Mouse (Mus musculus): ENCODE results near the gene Rreb1. TPM values are rescaled to one million over a fixed set of nuclear protein-coding genes. Genes with fewer than 3 reads are reported as not detected.
"Not testable (repeated sequence)": the region's sequence is repeated elsewhere in the genome, so short reads cannot be mapped to it uniquely, and the experiment has no call there.

The Rreb1 gene
- total and polyA plus RNA-seq, 2 experiments from 2014 or later, result 8.7 to 21.2 TPM

DNA sequence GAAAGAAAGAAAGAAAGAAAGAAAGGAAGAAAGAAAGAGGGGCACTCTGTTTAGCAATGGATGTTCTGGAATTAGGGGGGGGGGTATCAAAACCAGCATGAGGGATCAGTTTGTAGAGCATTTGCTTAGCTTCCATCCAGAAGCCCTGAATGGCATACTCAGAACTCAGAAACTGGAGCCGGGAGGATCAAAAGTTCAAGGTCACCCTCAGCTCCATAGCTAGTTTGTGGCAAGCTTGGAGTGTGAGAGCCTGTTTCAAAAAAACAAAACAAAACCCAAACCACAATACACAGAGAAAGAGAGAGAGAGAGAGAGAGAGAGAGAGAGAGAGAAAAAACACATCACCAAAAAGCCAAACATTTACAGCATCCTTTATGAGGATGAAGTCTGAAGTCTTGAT is 57.1 kb downstream of the Rreb1 start:
- ATAC-seq (ENCODE audit: insufficient read depth, low read depth), result no peak
- Histone ChIP-seq H3K9me3 (replicated peaks; ENCODE audit: control insufficient read depth, low read length) (no peaks in the 10 kb centered on the region), H3K36me3 (replicated peaks; ENCODE audit: control insufficient read depth, insufficient read depth, low read length) (peaks cover 6% of the 10 kb centered on the region; the same call in 1 of the 2 replicates), H3K4me2 (ENCODE audit: low read depth, low read length) (no peak overlapping the region), H3K9ac (replicated peaks; ENCODE audit: low read depth, low read length) (no peak overlapping the region), H3K27me3 (ENCODE audit: control insufficient read depth, insufficient read depth, low read length) (no peaks in the 10 kb centered on the region), H3K4me1 (ENCODE audit: control insufficient read depth, insufficient read depth) (peaks cover 36% of the 10 kb centered on the region), H3K27ac (ENCODE audit: low read depth) (no peak overlapping the region), H3K4me3 (ENCODE audit: low read depth, low read length) (no peak overlapping the region)
- DNase-seq (ENCODE audit: low spot score), result no peak
- WGBS, result 53% methylated on average over 1 of the region's 1 CpGs
- no peak for TF ChIP-seq CTCF (IDR thresholded peaks at IDR 0.05; ENCODE audit: low read depth)
- TF ChIP-seq EP300 (IDR thresholded peaks at IDR 0.05; ENCODE audit: low read depth), result no peak

GRCm38 (mm10) chr13:37835811-37836210 is 57.6 kb downstream of the Rreb1 start:
- H3K27ac ChIP-seq (ENCODE audit: low read depth); H3K4me2 ChIP-seq (ENCODE audit: low read depth, low read length); H3K27me3 ChIP-seq (ENCODE audit: control insufficient read depth, insufficient read depth, low read length); H3K36me3 ChIP-seq (replicated peaks; ENCODE audit: control insufficient read depth, insufficient read depth, low read length); H3K4me3 ChIP-seq (ENCODE audit: low read depth, low read length); H3K9ac ChIP-seq (replicated peaks; ENCODE audit: low read depth, low read length); DNase-seq (ENCODE audit: low spot score); ATAC-seq (ENCODE audit: insufficient read depth, low read depth); H3K9me3 ChIP-seq (replicated peaks; ENCODE audit: control insufficient read depth, low read length): not testable (repeated sequence)
- WGBS, result 90% methylated on average over 9 of the region's 9 CpGs
- H3K4me1 ChIP-seq (ENCODE audit: control insufficient read depth, insufficient read depth), result peaks cover 31% of the 10 kb centered on the region

GRCm38 (mm10) chr13:37837372-37837771 is 59.2 kb downstream of the Rreb1 start:
- Histone ChIP-seq H3K4me3 (ENCODE audit: low read depth, low read length) (no peak overlapping the region), H3K4me2 (ENCODE audit: low read depth, low read length) (no peak overlapping the region), H3K27me3 (ENCODE audit: control insufficient read depth, insufficient read depth, low read length) (no peaks in the 10 kb centered on the region), H3K27ac (ENCODE audit: low read depth) (no peak overlapping the region), H3K4me1 (ENCODE audit: control insufficient read depth, insufficient read depth) (peaks cover 16% of the 10 kb centered on the region; the same call in 1 of the 2 replicates), H3K9me3 (replicated peaks; ENCODE audit: control insufficient read depth, low read length) (no peaks in the 10 kb centered on the region), H3K9ac (replicated peaks; ENCODE audit: low read depth, low read length) (no peak overlapping the region), H3K36me3 (replicated peaks; ENCODE audit: control insufficient read depth, insufficient read depth, low read length) (peaks cover 6% of the 10 kb centered on the region; the same call in 1 of the 2 replicates)
- DNase-seq (ENCODE audit: low spot score) (no peak), ATAC-seq (ENCODE audit: insufficient read depth, low read depth) (no peak)
- TF ChIP-seq CTCF (IDR thresholded peaks at IDR 0.05; ENCODE audit: low read depth), result no peak
- TF ChIP-seq EP300 (IDR thresholded peaks at IDR 0.05; ENCODE audit: low read depth), result no peak
- 65% methylated on average over 3 of the region's 3 CpGs for WGBS

DNA sequence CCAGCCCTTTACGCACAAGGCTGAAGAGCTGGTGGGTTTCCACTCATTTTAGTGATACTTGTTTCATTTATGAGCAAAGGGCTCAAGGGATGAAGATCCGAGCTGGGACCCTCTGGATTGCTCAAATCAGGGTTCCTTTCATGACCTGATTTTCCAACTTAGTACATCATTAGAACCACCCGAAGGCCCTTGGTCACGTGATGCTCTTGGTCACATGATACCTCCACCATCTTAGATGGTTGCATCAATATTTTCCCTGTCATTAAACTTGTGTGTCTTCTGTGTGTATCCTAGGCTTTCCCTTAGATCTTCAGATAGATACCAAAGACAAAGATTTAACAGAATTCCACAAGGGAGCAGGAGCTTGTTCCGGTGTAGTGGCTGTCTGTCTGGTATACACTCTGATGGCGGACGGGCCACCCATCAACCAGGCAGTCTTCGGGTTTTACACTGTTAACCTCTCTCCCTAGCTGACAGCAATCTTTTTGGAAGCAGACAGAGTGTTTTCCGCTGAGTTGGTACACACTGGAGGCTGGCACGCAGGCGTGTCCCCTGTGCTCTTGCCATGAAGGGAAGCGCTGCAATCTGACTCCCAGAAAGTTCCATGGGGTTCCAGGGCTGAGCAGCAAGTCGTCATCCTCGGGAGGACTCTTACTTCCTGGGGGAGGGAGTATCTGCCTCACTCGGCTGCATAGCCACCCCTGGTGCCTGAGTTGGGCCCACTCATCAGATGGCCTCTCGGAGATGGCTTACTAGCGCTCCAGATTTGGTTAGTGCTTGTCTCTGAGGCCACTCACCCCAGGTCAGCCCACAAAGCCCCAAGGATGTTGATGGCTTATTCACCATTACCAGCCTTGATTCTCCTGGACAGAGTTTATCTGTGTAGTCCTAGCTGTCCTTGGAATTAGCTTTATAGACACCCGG is 60.3 kb downstream of the Rreb1 start:
- TF ChIP-seq EP300 (IDR thresholded peaks at IDR 0.05; ENCODE audit: low read depth) (no peak), CTCF (IDR thresholded peaks at IDR 0.05; ENCODE audit: low read depth) (no peak)
- H3K9me3 ChIP-seq (replicated peaks; ENCODE audit: control insufficient read depth, low read length), result no peaks in the 10 kb centered on the region

DNA sequence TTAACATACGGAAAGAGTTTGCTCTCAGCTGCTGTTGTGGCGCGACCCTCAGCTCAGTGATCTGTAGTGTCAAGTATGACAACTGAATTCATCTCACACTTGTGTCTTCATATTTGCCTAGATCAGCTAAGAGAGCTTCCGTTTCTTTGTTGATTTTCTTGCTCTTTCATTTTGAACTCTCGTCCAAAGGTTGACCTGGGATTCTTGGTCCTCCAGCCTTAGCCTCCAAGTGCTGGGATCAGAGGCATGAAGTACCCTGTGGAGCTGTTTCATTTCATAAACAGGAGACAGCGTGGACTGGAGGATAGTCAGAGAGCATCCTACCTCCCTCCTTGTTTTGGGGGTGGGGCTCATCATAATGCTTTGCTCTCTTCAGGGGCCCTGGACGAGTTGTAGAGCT is 65.0 kb downstream of the Rreb1 start:
- Histone ChIP-seq H3K9ac (replicated peaks; ENCODE audit: low read depth, low read length) (no peak overlapping the region), H3K9me3 (replicated peaks; ENCODE audit: control insufficient read depth, low read length) (no peaks in the 10 kb centered on the region), H3K27ac (ENCODE audit: low read depth) (no peak overlapping the region), H3K27me3 (ENCODE audit: control insufficient read depth, insufficient read depth, low read length) (no peaks in the 10 kb centered on the region), H3K4me2 (ENCODE audit: low read depth, low read length) (no peak overlapping the region), H3K36me3 (replicated peaks; ENCODE audit: control insufficient read depth, insufficient read depth, low read length) (peaks cover 3% of the 10 kb centered on the region; the same call in 1 of the 2 replicates), H3K4me3 (ENCODE audit: low read depth, low read length) (no peak overlapping the region), H3K4me1 (ENCODE audit: control insufficient read depth, insufficient read depth) (peaks cover 18% of the 10 kb centered on the region)
- ATAC-seq (ENCODE audit: insufficient read depth, low read depth) (no peak), DNase-seq (ENCODE audit: low spot score) (no peak)
- 73% methylated on average over 7 of the region's 7 CpGs for WGBS
- TF ChIP-seq EP300 (IDR thresholded peaks at IDR 0.05; ENCODE audit: low read depth) (no peak), CTCF (IDR thresholded peaks at IDR 0.05; ENCODE audit: low read depth) (no peak)

More for the DNA sequence above, 60.3 kb downstream of the Rreb1 start:
- peaks cover 9% of the 10 kb centered on the region for H3K4me1 ChIP-seq (ENCODE audit: control insufficient read depth, insufficient read depth)
- H3K27ac ChIP-seq (ENCODE audit: low read depth), result no peak overlapping the region
- H3K4me2 ChIP-seq (ENCODE audit: low read depth, low read length), result no peak overlapping the region
- 84% methylated on average over 18 of the region's 18 CpGs for WGBS
- no peak for DNase-seq (ENCODE audit: low spot score)
- no peak overlapping the region for H3K9ac ChIP-seq (replicated peaks; ENCODE audit: low read depth, low read length)
- H3K36me3 ChIP-seq (replicated peaks; ENCODE audit: control insufficient read depth, insufficient read depth, low read length), result peaks cover 6% of the 10 kb centered on the region; the same call in 1 of the 2 replicates
- no peaks in the 10 kb centered on the region for H3K27me3 ChIP-seq (ENCODE audit: control insufficient read depth, insufficient read depth, low read length)
- H3K4me3 ChIP-seq (ENCODE audit: low read depth, low read length), result no peak overlapping the region
- no peak for ATAC-seq (ENCODE audit: insufficient read depth, low read depth)

Data from heart, postnatal 0 days (tissue).